Mouse (Mus musculus): Measurements from ENCODE around the gene Sipa1l2.

Sipa1l2 gene

GRCm38 (mm10) chr8:125580426-125580825 lies 10.8 kb upstream of the Sipa1l2 start:
- DNase-seq (ENCODE audit: low spot score in 2 of 2): no peak

GRCm38 (mm10) chr8:125576127-125576526 lies 6.5 kb upstream of the Sipa1l2 start:
- no peak for DNase-seq (ENCODE audit: low spot score in 2 of 2)

- peak in 1 of 2 experiments; percentile 44 for DNase-seq (ENCODE audit: low spot score in 2 of 2)
Measured at GRCm38 (mm10) chr8:125574280-125574679, 4.7 kb upstream of the Sipa1l2 start.

- DNase-seq (ENCODE audit: low spot score in 2 of 2): no peak
Measured at GRCm38 (mm10) chr8:125572246-125572645, 2.6 kb upstream of the Sipa1l2 start.

GRCm38 (mm10) chr8:125570835-125571465 lies 1.3 kb upstream of the Sipa1l2 start:
- DNase-seq (ENCODE audit: low spot score in 2 of 2): peak; percentile 13 to 47

- DNase-seq (ENCODE audit: low spot score in 2 of 2): no peak
Measured at GRCm38 (mm10) chr8:125570389-125570788, 781 bp upstream of the Sipa1l2 start.

DNA sequence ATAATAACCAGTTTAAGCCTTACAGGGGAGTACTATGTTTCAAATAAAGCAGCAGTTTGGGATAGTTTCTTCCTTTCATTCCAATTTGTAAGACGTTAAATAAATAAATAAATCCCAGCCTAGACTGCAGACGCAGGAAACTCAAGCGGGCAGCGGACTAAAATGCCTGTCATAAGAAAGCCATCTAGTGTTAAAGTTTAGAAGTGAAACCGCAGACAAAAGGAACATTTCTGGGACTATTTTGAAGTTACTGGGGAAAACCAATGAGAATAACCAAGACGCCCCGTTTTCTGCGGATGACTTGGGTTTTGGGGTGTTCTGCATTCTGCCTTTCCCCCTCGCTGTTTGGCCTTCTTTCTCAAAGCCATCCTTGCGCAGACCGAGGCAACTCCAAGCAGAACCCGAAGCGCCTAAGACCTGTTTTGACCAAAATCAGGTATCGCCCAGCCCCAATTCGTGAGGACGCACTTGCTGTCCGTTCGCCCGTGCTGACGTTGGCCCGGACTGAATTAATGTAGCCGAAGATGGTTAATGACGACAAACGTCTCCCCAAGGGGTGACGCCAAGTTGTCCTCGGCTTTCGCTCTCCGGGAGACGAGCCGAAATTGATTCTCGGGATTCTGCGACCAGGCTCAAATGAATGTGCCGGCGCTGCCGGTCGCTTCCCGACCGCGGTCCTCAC lies 616 bp downstream of the Sipa1l2 start:
- DNase-seq (ENCODE audit: low spot score in 2 of 2): peak; percentile 26 to 28

DNA sequence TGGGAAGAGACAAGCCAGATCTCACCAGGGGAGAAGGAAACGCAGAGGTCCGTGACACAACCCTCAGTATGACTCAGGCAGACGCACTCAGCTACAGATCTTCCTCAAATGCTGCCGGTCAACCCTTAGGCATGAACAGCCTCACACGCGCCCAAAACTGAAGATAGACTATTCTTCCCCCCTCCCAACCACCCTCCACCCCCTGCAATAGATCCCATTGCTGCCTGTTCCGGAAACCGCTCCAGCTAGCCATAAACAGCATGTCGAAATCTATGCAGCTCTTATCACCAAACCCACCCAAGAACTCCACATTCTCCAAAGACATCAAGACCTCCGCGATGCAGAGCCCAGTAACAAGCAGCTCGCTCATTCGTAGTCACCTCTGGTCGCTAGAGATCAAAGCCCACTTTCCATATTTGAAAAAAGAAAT lies 1.2 kb downstream of the Sipa1l2 start:
- no peak for DNase-seq (ENCODE audit: low spot score in 2 of 2)

DNA sequence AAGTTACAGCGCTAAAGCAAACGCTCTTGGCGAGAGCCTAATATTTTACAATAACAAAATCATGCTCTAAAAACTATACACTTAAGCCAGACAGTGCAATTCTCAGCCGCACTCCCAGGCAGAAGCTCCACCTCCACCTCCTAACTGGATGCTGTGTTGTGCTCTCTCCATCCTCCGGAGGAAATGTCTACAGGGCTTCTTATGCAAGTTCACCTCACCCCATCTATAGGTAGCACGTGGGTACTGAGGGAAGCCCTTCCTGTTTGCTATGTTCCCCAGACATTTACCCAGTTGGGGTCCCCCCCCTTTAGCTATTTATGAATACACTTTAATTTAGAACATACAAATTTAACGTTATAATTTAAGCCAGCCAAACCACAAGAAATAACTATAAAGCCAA lies 2.0 kb downstream of the Sipa1l2 start:
- peak; percentile 35 to 38 for DNase-seq (ENCODE audit: low spot score in 2 of 2)

DNA sequence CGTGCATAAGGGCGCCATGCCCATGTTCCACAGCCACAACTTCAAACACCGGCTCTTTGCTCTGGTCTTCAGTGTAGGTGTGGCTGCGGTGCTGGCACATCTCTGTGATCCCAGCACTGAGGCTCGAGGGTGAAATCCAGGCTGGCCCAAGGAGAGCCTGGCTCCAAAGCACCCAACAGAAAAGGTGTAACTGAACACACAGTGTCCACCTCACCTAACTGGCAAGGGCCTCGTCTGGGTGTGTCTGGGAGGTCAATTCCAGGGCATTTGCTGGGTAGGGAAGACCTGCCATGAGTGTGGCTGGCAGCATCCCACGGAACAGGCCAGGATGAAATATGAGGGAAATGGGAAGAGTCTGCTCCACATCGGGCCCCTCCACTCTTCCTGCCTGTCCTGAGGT lies 6.7 kb downstream of the Sipa1l2 start:
- DNase-seq (ENCODE audit: low spot score in 2 of 2): no peak

- DNase-seq (ENCODE audit: low spot score in 2 of 2): peak; percentile 5 to 24
Measured at GRCm38 (mm10) chr8:125560825-125561490, 8.7 kb downstream of the Sipa1l2 start.

GRCm38 (mm10) chr8:125559066-125559653 lies 10.4 kb downstream of the Sipa1l2 start:
- no peak for DNase-seq (ENCODE audit: low spot score in 2 of 2)

GRCm38 (mm10) chr8:125558109-125559065 lies 11.2 kb downstream of the Sipa1l2 start:
- DNase-seq (ENCODE audit: low spot score in 2 of 2): peak; percentile 27 to 37

DNA sequence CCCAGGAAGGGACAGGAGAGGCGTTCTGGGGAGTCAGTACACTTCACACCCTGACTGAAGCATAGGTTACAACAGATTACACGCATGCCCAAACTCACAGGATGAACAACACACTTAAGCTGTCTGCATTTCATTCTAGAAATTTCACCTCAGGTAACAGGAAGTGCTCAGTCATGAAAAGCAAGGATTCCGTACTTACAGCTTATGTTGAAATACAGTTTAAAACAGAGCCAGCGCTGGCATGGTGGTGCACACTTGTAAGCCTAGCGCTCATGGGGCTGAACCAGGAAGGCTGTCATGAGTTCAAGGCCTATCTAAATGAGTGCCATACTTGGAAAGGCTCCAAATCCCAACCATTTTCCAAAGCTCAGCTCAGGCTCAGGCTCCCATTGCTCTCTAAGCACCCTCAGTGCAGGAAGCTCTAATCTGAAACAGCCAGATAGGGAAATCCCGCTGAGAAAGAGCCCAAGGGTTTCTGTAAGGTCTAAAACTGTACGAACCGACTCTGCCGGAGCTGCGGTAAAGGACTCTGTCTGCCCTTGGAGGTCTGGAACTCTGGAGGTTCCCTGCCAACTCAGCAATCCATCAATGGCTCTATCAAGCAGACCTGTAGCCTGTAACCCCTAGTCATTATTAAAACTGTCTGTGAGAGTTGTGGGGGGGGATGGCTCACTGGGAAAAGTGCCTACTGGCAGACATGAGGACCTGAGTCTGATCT lies 12.1 kb downstream of the Sipa1l2 start:
- DNase-seq (ENCODE audit: low spot score in 2 of 2): no peak

- DNase-seq (ENCODE audit: low spot score in 2 of 2): no peak
Measured at GRCm38 (mm10) chr8:125556706-125557105, 12.9 kb downstream of the Sipa1l2 start.

GRCm38 (mm10) chr8:125550567-125550966 lies 19.0 kb downstream of the Sipa1l2 start:
- no peak for DNase-seq (ENCODE audit: low spot score in 2 of 2)

GRCm38 (mm10) chr8:125547296-125547695 lies 22.3 kb downstream of the Sipa1l2 start:
- no peak for DNase-seq (ENCODE audit: low spot score in 2 of 2)

GRCm38 (mm10) chr8:125545866-125546265 lies 23.7 kb downstream of the Sipa1l2 start:
- DNase-seq (ENCODE audit: low spot score in 2 of 2): no peak

DNA sequence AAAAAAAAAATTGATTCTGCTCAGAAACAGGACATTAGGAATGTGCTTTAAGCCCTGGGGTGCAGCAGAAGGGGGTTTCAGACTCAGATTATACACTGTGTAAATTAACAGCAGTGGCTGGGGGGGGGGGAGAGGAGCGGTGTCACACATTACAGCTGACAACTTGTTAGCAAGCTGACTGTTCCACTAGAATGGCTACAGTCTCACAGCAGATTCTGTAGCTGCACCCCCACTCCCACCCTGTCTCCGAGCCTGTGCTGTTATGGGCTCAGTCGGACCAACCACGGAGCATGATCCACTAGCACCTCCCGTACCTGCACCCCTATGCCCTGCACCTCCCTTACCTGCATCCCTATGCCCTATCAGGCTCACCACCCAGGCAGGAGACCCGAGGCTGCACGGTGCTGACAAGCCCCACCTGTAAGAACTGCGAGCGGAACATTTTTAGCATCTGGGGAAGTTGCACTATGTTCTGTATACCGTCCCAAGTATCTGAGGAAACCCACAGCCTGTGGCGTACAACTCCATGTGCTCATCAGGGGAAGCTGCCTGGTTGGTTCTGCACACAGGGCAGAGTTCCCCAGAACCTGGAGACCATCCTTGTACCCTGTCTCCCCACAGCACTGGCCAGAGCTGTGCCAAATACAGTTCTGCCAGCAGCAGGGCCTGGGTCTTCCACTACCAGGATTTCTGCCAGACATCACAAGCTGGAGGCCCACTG lies 26.6 kb downstream of the Sipa1l2 start:
- no peak for DNase-seq (ENCODE audit: low spot score in 2 of 2)

Measured in thymus, postnatal 10 days (tissue).